Mouse (Mus musculus) R1 (cell line): ENCODE measurements around the gene Gm7694.
A peak's percentile ranks its signal among the peaks of the same experiment; 100 is the strongest.

ENCODE experiments used
- DNase-seq: peaks from one replicate; pipeline ENCODE4 v3.0.0-alpha.2; 2018; ENCODE audit warnings: low read depth, low spot score

Gene Gm7694

GRCm38 (mm10) chr1:170282415-170283129 lies 23.6 kb downstream of the Gm7694 start:
- no peak for DNase-seq

GRCm38 (mm10) chr1:170277016-170277415 lies 29.1 kb downstream of the Gm7694 start, which contains the start of gene Sh2d1b1:
TSS of gene Sh2d1b1 (plus strand) at chr1:170277320.
- DNase-seq, result no peak

- DNase-seq, result no peak
Measured at GRCm38 (mm10) chr1:170273252-170273651, 32.9 kb downstream of the Gm7694 start.

GRCm38 (mm10) chr1:170270696-170271095 lies 35.4 kb downstream of the Gm7694 start:
- no peak for DNase-seq

- DNase-seq, result no peak
Measured at GRCm38 (mm10) chr1:170270281-170270680, 35.9 kb downstream of the Gm7694 start.

- DNase-seq, result peak; percentile 82
Measured at GRCm38 (mm10) chr1:170255560-170255910, 50.6 kb downstream of the Gm7694 start.

- DNase-seq, result peak; percentile 4
Measured at GRCm38 (mm10) chr1:170254893-170255559, 51.1 kb downstream of the Gm7694 start.
